Mouse (Mus musculus): ENCODE measurements at regions not wholly inside any gene's neighbourhood (a gene's known extent, or its start where the extent isn't known, plus 50 kb on each side); places are given as distances from the start of the nearest gene placed in this dataset.

GRCm38 (mm10) chr12:93549900-93550299, 1700.9 kb upstream of the Sel1l start:
- DNase-seq (ENCODE audit: low spot score), result peak; percentile 20

- DNase-seq (ENCODE audit: low spot score), result no peak
Measured at GRCm38 (mm10) chr12:93523465-93523864, 1674.5 kb upstream of the Sel1l start.

- DNase-seq (ENCODE audit: low spot score), result no peak
Measured at GRCm38 (mm10) chr12:93486381-93486780, 1637.4 kb upstream of the Sel1l start.

GRCm38 (mm10) chr12:93462106-93462505, 1613.1 kb upstream of the Sel1l start:
- DNase-seq (ENCODE audit: low spot score), result no peak

GRCm38 (mm10) chr12:93449436-93449835, 1600.5 kb upstream of the Sel1l start:
- DNase-seq (ENCODE audit: low spot score), result no peak

GRCm38 (mm10) chr12:93429218-93429617, 1580.3 kb upstream of the Sel1l start:
- DNase-seq (ENCODE audit: low spot score), result no peak

- DNase-seq (ENCODE audit: low spot score), result no peak
Measured at GRCm38 (mm10) chr12:93427988-93428387, 1579.0 kb upstream of the Sel1l start.

GRCm38 (mm10) chr12:93416381-93416780, 1567.4 kb upstream of the Sel1l start:
- DNase-seq (ENCODE audit: low spot score), result no peak

GRCm38 (mm10) chr12:93415791-93416190, 1566.8 kb upstream of the Sel1l start:
- no peak for DNase-seq (ENCODE audit: low spot score)

- no peak for DNase-seq (ENCODE audit: low spot score)
Measured at GRCm38 (mm10) chr12:93385578-93385977, 1536.6 kb upstream of the Sel1l start.

GRCm38 (mm10) chr12:93342933-93343332, 1494.0 kb upstream of the Sel1l start:
- DNase-seq (ENCODE audit: low spot score), result no peak

GRCm38 (mm10) chr12:93342525-93342924, 1493.6 kb upstream of the Sel1l start:
- DNase-seq (ENCODE audit: low spot score), result no peak

- no peak for DNase-seq (ENCODE audit: low spot score)
Measured at GRCm38 (mm10) chr12:93335520-93335919, 1486.6 kb upstream of the Sel1l start.

- no peak for DNase-seq (ENCODE audit: low spot score)
Measured at GRCm38 (mm10) chr12:93312214-93312613, 1463.3 kb upstream of the Sel1l start.

- DNase-seq (ENCODE audit: low spot score), result peak; percentile 36
Measured at GRCm38 (mm10) chr12:93281816-93282215, 1432.9 kb upstream of the Sel1l start.

GRCm38 (mm10) chr12:93273652-93274051, 1424.7 kb upstream of the Sel1l start:
- DNase-seq (ENCODE audit: low spot score), result no peak

- DNase-seq (ENCODE audit: low spot score), result no peak
Measured at GRCm38 (mm10) chr12:93230237-93230636, 1381.3 kb upstream of the Sel1l start.

- no peak for DNase-seq (ENCODE audit: low spot score)
Measured at GRCm38 (mm10) chr12:93226826-93227225, 1377.9 kb upstream of the Sel1l start.

GRCm38 (mm10) chr12:93221179-93221922, 1372.4 kb upstream of the Sel1l start:
- DNase-seq (ENCODE audit: low spot score), result no peak

GRCm38 (mm10) chr12:93207596-93207995, 1358.6 kb upstream of the Sel1l start:
- no peak for DNase-seq (ENCODE audit: low spot score)

- no peak for DNase-seq (ENCODE audit: low spot score)
Measured at GRCm38 (mm10) chr12:93188940-93189339, 1340.0 kb upstream of the Sel1l start.

- no peak for DNase-seq (ENCODE audit: low spot score)
Measured at GRCm38 (mm10) chr12:93173744-93174143, 1324.8 kb upstream of the Sel1l start.

GRCm38 (mm10) chr12:93160252-93160651, 1311.3 kb upstream of the Sel1l start:
- no peak for DNase-seq (ENCODE audit: low spot score)

GRCm38 (mm10) chr12:93152618-93153245, 1303.8 kb upstream of the Sel1l start:
- DNase-seq (ENCODE audit: low spot score), result peak; percentile 24
